In the genomic region with DNA sequence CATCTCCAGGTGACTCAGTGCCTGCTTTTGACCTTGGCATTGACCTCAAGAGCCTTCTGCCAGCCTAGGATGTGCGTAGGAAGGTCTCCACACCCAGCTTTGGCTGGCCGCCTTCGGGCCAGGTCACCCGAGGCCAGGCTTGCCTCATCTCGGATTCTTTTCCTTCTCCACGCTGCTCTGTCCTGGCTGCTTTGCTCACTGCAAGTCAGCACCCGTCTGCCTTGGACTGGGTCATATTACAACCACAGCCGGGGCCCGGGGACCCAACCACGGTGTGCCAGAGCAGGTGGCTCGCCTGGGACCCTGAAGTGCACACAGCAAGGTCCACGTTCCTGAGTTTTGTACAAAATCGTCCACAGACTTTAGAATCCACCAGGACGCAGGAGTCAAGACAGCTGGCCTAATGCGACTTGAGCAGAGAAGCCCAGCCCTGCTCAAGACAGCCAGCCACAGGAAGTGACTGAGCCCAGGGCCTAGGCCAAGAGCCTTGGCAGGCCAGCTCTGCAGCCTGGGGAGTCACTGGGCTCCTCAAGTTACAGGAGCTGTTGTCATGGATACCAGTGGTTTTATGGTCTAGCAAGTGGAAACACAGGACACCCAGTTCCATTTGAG, we compare ENCODE assay signal across 8 mouse cellular contexts.
DNase-seq lines count a peak whose midpoint lies in the region; ATAC-seq and TF ChIP-seq lines count a peak whose summit lies in the region.

No protein-coding gene starts in this region.

- H3K27me3 ChIP-seq in hindbrain, embryonic 13.5 days, result peaks cover 7% of the 10 kb centered on the region
- no peaks in the 10 kb centered on the region for H3K27me3 ChIP-seq in stomach, postnatal 0 days (ENCODE audit: control insufficient read depth, insufficient read depth, low read length)

- no peaks in the 10 kb centered on the region for H3K9me3 ChIP-seq in hindbrain, embryonic 13.5 days
- no peaks in the 10 kb centered on the region for H3K9me3 ChIP-seq in stomach, postnatal 0 days (ENCODE audit: control insufficient read depth, low read length)

- TF ChIP-seq EP300 in stomach, postnatal 0 days (optimal IDR thresholded peaks at IDR 0.05), result no peak

- 52% methylated on average over 15 of the region's 15 CpGs for WGBS in hindbrain, embryonic 13.5 days
- 22% methylated on average over 15 of the region's 15 CpGs for WGBS in stomach, postnatal 0 days

- no peak for TF ChIP-seq CTCF in stomach, postnatal 0 days (IDR thresholded peaks at IDR 0.05; ENCODE audit: low read depth)

- no peak for ATAC-seq in hindbrain, embryonic 13.5 days (ENCODE audit: low FRiP score)
- ATAC-seq in stomach, postnatal 0 days (ENCODE audit: low FRiP score, low TSS enrichment), result peak; percentile 70; the same call in 1 of the 2 replicates

- peaks cover 13% of the 10 kb centered on the region for H3K4me1 ChIP-seq in hindbrain, embryonic 13.5 days (replicated peaks)
- H3K4me1 ChIP-seq in stomach, postnatal 0 days (replicated peaks; ENCODE audit: control insufficient read depth, insufficient read depth), result no peaks in the 10 kb centered on the region

- DNase-seq in R1 (ENCODE audit: low read depth, low spot score), result peak; percentile 44
- DNase-seq in brain, adult 2 months (ENCODE audit: low read depth, low spot score), result peak; percentile 45
- DNase-seq in gastrocnemius, adult 18-20 months (ENCODE audit: low spot score), result peak; percentile 97
- peak; percentile 69 to 79 for DNase-seq in lung, adult 18-20 months
- DNase-seq in stomach, postnatal 0 days (ENCODE audit: low spot score), result no peak
- DNase-seq in frontal cortex, postnatal 14 days (ENCODE audit: low spot score in 2 of 2), result no peak
- DNase-seq in frontal cortex, postnatal 36 days (ENCODE audit: low spot score in 2 of 2), result no peak

- H3K36me3 ChIP-seq in hindbrain, embryonic 13.5 days, result no peaks in the 10 kb centered on the region
- H3K36me3 ChIP-seq in stomach, postnatal 0 days (ENCODE audit: control insufficient read depth, insufficient read depth, low read length), result no peaks in the 10 kb centered on the region

- H3K9ac ChIP-seq in hindbrain, embryonic 13.5 days, result no peak overlapping the region; the same call in 1 of the 2 replicates
- no peak overlapping the region for H3K9ac ChIP-seq in stomach, postnatal 0 days (ENCODE audit: low read length)

- no peak overlapping the region for H3K4me2 ChIP-seq in hindbrain, embryonic 13.5 days
- H3K4me2 ChIP-seq in stomach, postnatal 0 days (replicated peaks; ENCODE audit: low read depth), result no peak overlapping the region

- no peak overlapping the region for H3K4me3 ChIP-seq in hindbrain, embryonic 13.5 days
- no peak overlapping the region for H3K4me3 ChIP-seq in stomach, postnatal 0 days (ENCODE audit: low read depth, low read length)

- 0 out of 2 replicates have a peak overlapping the region, but pooled peaks have one; percentile 18 for H3K27ac ChIP-seq in hindbrain, embryonic 13.5 days
- peak overlapping the region; percentile 82 for H3K27ac ChIP-seq in stomach, postnatal 0 days (replicated peaks)

Comparison
In these comparisons a context has a peak if more than half of its experiments do, and no peak if none do; other contexts are left out.
1. DNase-seq: peak in R1 (single experiment), brain, adult 2 months (single experiment), gastrocnemius, adult 18-20 months (single experiment) and lung, adult 18-20 months (2 of 2); none in stomach, postnatal 0 days (single experiment), frontal cortex, postnatal 14 days (0 of 2) and frontal cortex, postnatal 36 days (0 of 2).